Mouse (Mus musculus): ENCODE results near the gene Rbm8a.

Gene Rbm8a

GRCm38 (mm10) chr3:96671519-96671918 is 41.8 kb downstream of the Rbm8a start:
- no peak for DNase-seq

GRCm38 (mm10) chr3:96673514-96673913 is 43.8 kb downstream of the Rbm8a start:
- no peak for DNase-seq

- no peak for DNase-seq
Observed at GRCm38 (mm10) chr3:96674442-96674841, 44.7 kb downstream of the Rbm8a start.

- DNase-seq: no peak
Observed at GRCm38 (mm10) chr3:96675171-96675570, 45.4 kb downstream of the Rbm8a start.

GRCm38 (mm10) chr3:96675690-96676089 is 46.0 kb downstream of the Rbm8a start:
- DNase-seq: no peak

- no peak for DNase-seq
Observed at GRCm38 (mm10) chr3:96678456-96678855, 48.7 kb downstream of the Rbm8a start.

GRCm38 (mm10) chr3:96679159-96679674 is 49.5 kb downstream of the Rbm8a start:
- no peak for DNase-seq

GRCm38 (mm10) chr3:96680269-96680956 is 50.7 kb downstream of the Rbm8a start:
- DNase-seq: no peak
